In the genomic region with DNA sequence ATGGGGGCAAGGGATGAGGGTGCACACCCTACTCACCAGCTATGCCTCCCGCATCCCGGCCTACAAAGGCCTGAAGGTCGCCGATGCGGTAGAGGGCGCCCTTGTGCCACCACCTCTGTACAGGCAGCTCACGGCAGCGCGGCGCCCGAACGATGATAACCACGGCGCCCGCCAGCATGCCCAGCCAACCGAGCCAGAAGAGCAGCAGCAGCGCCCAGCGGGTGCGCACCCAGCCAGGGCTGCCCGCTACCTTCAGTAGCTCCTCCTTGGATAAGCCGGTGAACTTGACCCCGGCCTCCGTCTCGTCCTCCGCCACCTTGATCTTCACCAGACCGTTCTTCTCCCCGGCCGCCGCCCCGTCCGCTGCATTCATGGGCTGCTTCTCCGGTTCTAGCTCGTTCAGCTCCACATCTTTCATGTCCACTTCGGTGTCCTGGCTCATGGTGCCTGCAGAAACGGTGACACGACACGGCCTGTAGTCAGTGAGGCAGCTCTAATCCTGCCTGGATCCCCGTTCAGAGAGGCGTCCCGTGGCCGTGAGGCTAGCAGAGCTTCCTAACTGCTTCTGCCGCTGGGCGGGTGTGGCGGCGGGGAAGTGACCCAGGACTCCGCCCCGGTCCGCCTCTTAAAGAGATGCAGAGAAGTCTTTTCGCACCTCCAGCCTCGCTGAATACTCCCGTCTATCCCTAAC, we compare ENCODE assay signal across 8 mouse cellular contexts. TPM values are rescaled to one million over a fixed set of nuclear protein-coding genes. Genes with fewer than 3 reads are reported as not detected.
DNase-seq lines count a peak whose midpoint lies in the region; ATAC-seq and TF ChIP-seq lines count a peak whose summit lies in the region.

No protein-coding gene starts in this region.

- peak overlapping the region; percentile 91 for H3K27ac ChIP-seq in forebrain, embryonic 12.5 days
- peak overlapping the region; percentile 97 for H3K27ac ChIP-seq in heart, postnatal 0 days (ENCODE audit: low read depth)
- peak overlapping the region; percentile 97 for H3K27ac ChIP-seq in liver, embryonic 15.5 days (replicated peaks)
- H3K27ac ChIP-seq in neural tube, embryonic 11.5 days (ENCODE audit: low read depth, low read length), result peak overlapping the region; percentile 88
- H3K27ac ChIP-seq in stomach, embryonic 16.5 days (ENCODE audit: low read length), result peak overlapping the region; percentile 94

- no peaks in the 10 kb centered on the region for H3K9me3 ChIP-seq in forebrain, embryonic 12.5 days
- H3K9me3 ChIP-seq in heart, postnatal 0 days (replicated peaks; ENCODE audit: control insufficient read depth, low read length), result no peaks in the 10 kb centered on the region
- no peaks in the 10 kb centered on the region for H3K9me3 ChIP-seq in liver, embryonic 15.5 days (replicated peaks)
- no peaks in the 10 kb centered on the region for H3K9me3 ChIP-seq in neural tube, embryonic 11.5 days (ENCODE audit: control insufficient read depth, low read length)
- no peaks in the 10 kb centered on the region for H3K9me3 ChIP-seq in stomach, embryonic 16.5 days (replicated peaks; ENCODE audit: control insufficient read depth, low read length)

- peak; percentile 77 for TF ChIP-seq CTCF in heart, postnatal 0 days (IDR thresholded peaks at IDR 0.05; ENCODE audit: low read depth)

- H3K9ac ChIP-seq in forebrain, embryonic 12.5 days, result peak overlapping the region; percentile 84
- H3K9ac ChIP-seq in heart, postnatal 0 days (replicated peaks; ENCODE audit: low read depth, low read length), result peak overlapping the region; percentile 93
- H3K9ac ChIP-seq in liver, embryonic 15.5 days, result peak overlapping the region; percentile 93
- peak overlapping the region; percentile 94 for H3K9ac ChIP-seq in neural tube, embryonic 11.5 days (ENCODE audit: low read length)
- peak overlapping the region; percentile 91 for H3K9ac ChIP-seq in stomach, embryonic 16.5 days (ENCODE audit: low read length)

- peaks cover 27% of the 10 kb centered on the region for H3K4me1 ChIP-seq in forebrain, embryonic 12.5 days
- H3K4me1 ChIP-seq in heart, postnatal 0 days (ENCODE audit: control insufficient read depth, insufficient read depth), result peaks cover 29% of the 10 kb centered on the region
- peaks cover 87% of the 10 kb centered on the region for H3K4me1 ChIP-seq in liver, embryonic 15.5 days (replicated peaks)
- peaks cover 15% of the 10 kb centered on the region for H3K4me1 ChIP-seq in neural tube, embryonic 11.5 days (ENCODE audit: control insufficient read depth, insufficient read depth, low read length)
- peaks cover 26% of the 10 kb centered on the region for H3K4me1 ChIP-seq in stomach, embryonic 16.5 days (ENCODE audit: control insufficient read depth, insufficient read depth, low read length)

- ATAC-seq in forebrain, embryonic 12.5 days (ENCODE audit: low FRiP score), result peak; percentile 94
- ATAC-seq in heart, postnatal 0 days (ENCODE audit: insufficient read depth, low read depth), result peak; percentile 93
- ATAC-seq in liver, embryonic 15.5 days (ENCODE audit: insufficient read depth), result peak; percentile 84
- peak; percentile 93 for ATAC-seq in neural tube, embryonic 11.5 days (ENCODE audit: insufficient read depth, low FRiP score, low TSS enrichment)
- peak; percentile 92 for ATAC-seq in stomach, embryonic 16.5 days (ENCODE audit: insufficient read depth, low FRiP score)

- H3K27me3 ChIP-seq in forebrain, embryonic 12.5 days, result no peaks in the 10 kb centered on the region
- no peaks in the 10 kb centered on the region for H3K27me3 ChIP-seq in heart, postnatal 0 days (ENCODE audit: control insufficient read depth, insufficient read depth, low read length)
- no peaks in the 10 kb centered on the region for H3K27me3 ChIP-seq in liver, embryonic 15.5 days
- no peaks in the 10 kb centered on the region for H3K27me3 ChIP-seq in neural tube, embryonic 11.5 days (ENCODE audit: control insufficient read depth, insufficient read depth, low read length)
- H3K27me3 ChIP-seq in stomach, embryonic 16.5 days (ENCODE audit: control insufficient read depth, insufficient read depth, low read length), result no peaks in the 10 kb centered on the region

- H3K4me3 ChIP-seq in forebrain, embryonic 12.5 days (replicated peaks), result peak overlapping the region; percentile 78
- peak overlapping the region; percentile 91 for H3K4me3 ChIP-seq in heart, postnatal 0 days (ENCODE audit: low read depth, low read length)
- peak overlapping the region; percentile 91 for H3K4me3 ChIP-seq in liver, embryonic 15.5 days (replicated peaks)
- H3K4me3 ChIP-seq in neural tube, embryonic 11.5 days (ENCODE audit: low read depth, low read length), result peak overlapping the region; percentile 91
- H3K4me3 ChIP-seq in stomach, embryonic 16.5 days (replicated peaks; ENCODE audit: low read length), result peak overlapping the region; percentile 85

- DNase-seq in CD8-positive naive resting alpha-beta T cell, adult 2 months (ENCODE audit: low read depth in 2 of 2, low spot score in 2 of 2), result peak; percentile 89 to 92
- DNase-seq in c-Kit-positive CD71-positive TER-119-negative erythroid progenitor cells, embryonic 14.5 days (ENCODE audit: low read depth), result peak; percentile 82
- DNase-seq in heart, postnatal 0 days (ENCODE audit: low spot score), result peak; percentile 87
- peak; percentile 95 to 97 for DNase-seq in kidney, postnatal 4 days
- DNase-seq in neural tube, embryonic 11.5 days (ENCODE audit: low spot score), result peak; percentile 92

- under 1% methylated on average over 51 of the region's 51 CpGs for WGBS in forebrain, embryonic 12.5 days
- WGBS in heart, postnatal 0 days, result under 1% methylated on average over 51 of the region's 51 CpGs
- WGBS in liver, embryonic 15.5 days (ENCODE audit: insufficient replicate concordance), result under 1% methylated on average over 51 of the region's 51 CpGs
- under 1% methylated on average over 44 of the region's 51 CpGs for WGBS in neural tube, embryonic 11.5 days
- WGBS in stomach, embryonic 16.5 days, result under 1% methylated on average over 51 of the region's 51 CpGs

- H3K36me3 ChIP-seq in forebrain, embryonic 12.5 days (replicated peaks), result peaks cover 29% of the 10 kb centered on the region
- H3K36me3 ChIP-seq in heart, postnatal 0 days (replicated peaks; ENCODE audit: control insufficient read depth, insufficient read depth, low read length), result peaks cover 18% of the 10 kb centered on the region
- H3K36me3 ChIP-seq in liver, embryonic 15.5 days (replicated peaks), result peaks cover 44% of the 10 kb centered on the region
- peaks cover 10% of the 10 kb centered on the region for H3K36me3 ChIP-seq in neural tube, embryonic 11.5 days (ENCODE audit: control insufficient read depth, insufficient read depth, low read length)
- peaks cover 12% of the 10 kb centered on the region; the same call in 1 of the 2 replicates for H3K36me3 ChIP-seq in stomach, embryonic 16.5 days (ENCODE audit: control insufficient read depth, insufficient read depth, low read length)

- no peak for TF ChIP-seq EP300 in heart, postnatal 0 days (IDR thresholded peaks at IDR 0.05; ENCODE audit: low read depth)

- H3K4me2 ChIP-seq in forebrain, embryonic 12.5 days, result peak overlapping the region; percentile 58
- H3K4me2 ChIP-seq in heart, postnatal 0 days (ENCODE audit: low read depth, low read length), result peak overlapping the region; percentile 67
- peak overlapping the region; percentile 76 for H3K4me2 ChIP-seq in liver, embryonic 15.5 days
- H3K4me2 ChIP-seq in neural tube, embryonic 11.5 days (ENCODE audit: low read depth), result peak overlapping the region; percentile 74
- H3K4me2 ChIP-seq in stomach, embryonic 16.5 days (ENCODE audit: low read depth, low read length), result peak overlapping the region; percentile 76

RNA-seq across cellular contexts. Expression of gene Slc3a2, which starts 9.7 kb away (rescaled TPM):
- polyA plus RNA-seq in forebrain, embryonic 12.5 days (2016; fragmentation: Nextera tagmentation; extraction: Ambion mirVana), result 140 and 143 TPM in 2 replicates
- total RNA-seq in heart, postnatal 0 days (2014; rRNA removed; ENCODE audit: low replicate concordance), result 38.3 and 66.4 TPM in 2 replicates
- polyA plus RNA-seq in heart, postnatal 0 days (2015; fragmentation: Nextera tagmentation; extraction: Ambion mirVana), result 40.9 and 41.5 TPM in 2 replicates
- polyA plus RNA-seq in liver, embryonic 15.5 days (2015; fragmentation: Nextera tagmentation; extraction: Ambion mirVana), result 124 and 132 TPM in 2 replicates
- polyA plus RNA-seq in neural tube, embryonic 11.5 days (2014; fragmentation: Nextera tagmentation; extraction: Ambion mirVana), result 132 and 135 TPM in 2 replicates
- 111 and 116 TPM in 2 replicates for polyA plus RNA-seq in stomach, embryonic 16.5 days (2015; fragmentation: Nextera tagmentation; extraction: Ambion mirVana)

RNA-seq across cellular contexts. Expression of gene Wdr74, which starts 22.2 kb away (rescaled TPM):
- 83.7 and 85.9 TPM in 2 replicates for polyA plus RNA-seq in forebrain, embryonic 12.5 days (2016; fragmentation: Nextera tagmentation; extraction: Ambion mirVana)
- total RNA-seq in heart, postnatal 0 days (2014; rRNA removed; ENCODE audit: low replicate concordance), result 40.8 and 45.8 TPM in 2 replicates
- 35.4 and 36.6 TPM in 2 replicates for polyA plus RNA-seq in heart, postnatal 0 days (2015; fragmentation: Nextera tagmentation; extraction: Ambion mirVana)
- polyA plus RNA-seq in liver, embryonic 15.5 days (2015; fragmentation: Nextera tagmentation; extraction: Ambion mirVana), result 48.8 and 53.0 TPM in 2 replicates
- polyA plus RNA-seq in neural tube, embryonic 11.5 days (2014; fragmentation: Nextera tagmentation; extraction: Ambion mirVana), result 87.8 and 92.8 TPM in 2 replicates
- 83.0 and 83.5 TPM in 2 replicates for polyA plus RNA-seq in stomach, embryonic 16.5 days (2015; fragmentation: Nextera tagmentation; extraction: Ambion mirVana)

RNA-seq across cellular contexts. Expression of gene 1700092M07Rik, which starts 27.1 kb away (rescaled TPM):
- polyA plus RNA-seq in forebrain, embryonic 12.5 days (2016; fragmentation: Nextera tagmentation; extraction: Ambion mirVana), result 2.8 and 3.7 TPM in 2 replicates
- total RNA-seq in heart, postnatal 0 days (2014; rRNA removed; ENCODE audit: low replicate concordance), result not detected in 2 replicates
- polyA plus RNA-seq in heart, postnatal 0 days (2015; fragmentation: Nextera tagmentation; extraction: Ambion mirVana), result 0.38 TPM in 1 of 2 replicates, not detected in the other
- polyA plus RNA-seq in liver, embryonic 15.5 days (2015; fragmentation: Nextera tagmentation; extraction: Ambion mirVana), result 0.43 and 0.62 TPM in 2 replicates
- 1.4 and 2.1 TPM in 2 replicates for polyA plus RNA-seq in neural tube, embryonic 11.5 days (2014; fragmentation: Nextera tagmentation; extraction: Ambion mirVana)
- polyA plus RNA-seq in stomach, embryonic 16.5 days (2015; fragmentation: Nextera tagmentation; extraction: Ambion mirVana), result 1.1 and 2.1 TPM in 2 replicates

RNA-seq across cellular contexts. Expression of gene Stx5a, which starts 27.8 kb away (rescaled TPM):
- 108 and 114 TPM in 2 replicates for polyA plus RNA-seq in forebrain, embryonic 12.5 days (2016; fragmentation: Nextera tagmentation; extraction: Ambion mirVana)
- total RNA-seq in heart, postnatal 0 days (2014; rRNA removed; ENCODE audit: low replicate concordance), result 104 and 105 TPM in 2 replicates
- 57.0 and 63.6 TPM in 2 replicates for polyA plus RNA-seq in heart, postnatal 0 days (2015; fragmentation: Nextera tagmentation; extraction: Ambion mirVana)
- polyA plus RNA-seq in liver, embryonic 15.5 days (2015; fragmentation: Nextera tagmentation; extraction: Ambion mirVana), result 53.5 and 53.8 TPM in 2 replicates
- 97.6 and 103 TPM in 2 replicates for polyA plus RNA-seq in neural tube, embryonic 11.5 days (2014; fragmentation: Nextera tagmentation; extraction: Ambion mirVana)
- polyA plus RNA-seq in stomach, embryonic 16.5 days (2015; fragmentation: Nextera tagmentation; extraction: Ambion mirVana), result 146 and 148 TPM in 2 replicates

RNA-seq across cellular contexts. Expression of gene Nxf1, which starts 43.4 kb away (rescaled TPM):
- 206 and 225 TPM in 2 replicates for polyA plus RNA-seq in forebrain, embryonic 12.5 days (2016; fragmentation: Nextera tagmentation; extraction: Ambion mirVana)
- 42.3 and 46.8 TPM in 2 replicates for total RNA-seq in heart, postnatal 0 days (2014; rRNA removed; ENCODE audit: low replicate concordance)
- 54.8 and 59.2 TPM in 2 replicates for polyA plus RNA-seq in heart, postnatal 0 days (2015; fragmentation: Nextera tagmentation; extraction: Ambion mirVana)
- 81.2 and 91.6 TPM in 2 replicates for polyA plus RNA-seq in liver, embryonic 15.5 days (2015; fragmentation: Nextera tagmentation; extraction: Ambion mirVana)
- 243 and 245 TPM in 2 replicates for polyA plus RNA-seq in neural tube, embryonic 11.5 days (2014; fragmentation: Nextera tagmentation; extraction: Ambion mirVana)
- polyA plus RNA-seq in stomach, embryonic 16.5 days (2015; fragmentation: Nextera tagmentation; extraction: Ambion mirVana), result 150 and 165 TPM in 2 replicates

Comparison
In these comparisons a context has a peak if more than half of its experiments do, and no peak if none do; other contexts are left out.
1. Peak in every context shown above with its lines: DNase-seq, ATAC-seq, H3K4me3 ChIP-seq and H3K27ac ChIP-seq.